Mouse (Mus musculus): ENCODE results near the gene Ift20.

GRCm38 (mm10) chr11:78497071-78497541 lies 39.1 kb upstream of the Ift20 start:
- TF ChIP-seq CTCF (IDR thresholded peaks at IDR 0.05; ENCODE audit: borderline replicate concordance, insufficient read depth, low read length) (no peak), POLR2A (IDR thresholded peaks at IDR 0.05; ENCODE audit: low read depth, low read length) (no peak)
